Mouse (Mus musculus) thymus, adult 2 months (tissue): Measurements from ENCODE around the gene Meis2.

ENCODE experiments used
- CTCF ChIP-seq: fragments of 200-500 bp; IDR thresholded peaks from 2 replicates; pipeline ENCODE4 v1.5.1; 2012; ENCODE audit warnings: mild to moderate bottlenecking, control low read depth, low read length, moderate library complexity, borderline replicate concordance; ENCODE audit not compliant: control insufficient read depth, poor library complexity, insufficient read depth; ENCODE audit errors: extremely low read depth
- POLR2A ChIP-seq: fragments of 200-500 bp; IDR thresholded peaks from 2 replicates; pipeline ENCODE4 v1.6.1; 2012; ENCODE audit warnings: mild to moderate bottlenecking, low read length, control low read depth, moderate library complexity; ENCODE audit not compliant: control insufficient read depth, poor library complexity, insufficient read depth; ENCODE audit errors: extremely low read depth

DNA sequence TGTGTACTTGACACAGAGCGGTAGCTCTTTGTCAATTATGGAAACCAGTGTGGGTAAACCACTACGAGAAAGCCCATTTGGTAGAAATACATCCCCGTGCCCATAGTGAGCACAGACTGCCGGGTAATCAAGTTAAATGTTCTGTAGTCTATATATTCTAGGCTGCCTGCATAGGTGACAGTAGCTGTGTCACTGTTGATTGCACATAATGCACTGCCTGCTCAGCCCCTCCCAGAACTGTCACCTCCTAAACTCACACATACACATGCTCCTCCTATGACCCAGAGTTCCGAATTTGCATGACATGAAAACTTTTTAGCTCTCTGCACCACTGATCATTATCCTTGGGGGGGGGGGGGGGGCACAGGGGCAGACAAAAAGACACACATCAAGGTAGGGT lies 65.1 kb downstream of the Meis2 start:
- TF ChIP-seq CTCF (no peak), POLR2A (no peak)
